Mouse (Mus musculus) ZHBTc4 (cell line): ENCODE measurements around the gene Fmnl1.
A peak's percentile ranks its signal among the peaks of the same experiment; 100 is the strongest.
"Not testable (repeated sequence)": the region's sequence is repeated elsewhere in the genome, so short reads cannot be mapped to it uniquely, and the experiment has no call there.

Source experiments
- DNase-seq: peaks from one replicate; pipeline ENCODE4 v3.0.0-alpha.2; 2011; ENCODE audit warnings: low read depth, low spot score

The Fmnl1 gene

GRCm38 (mm10) chr11:103219995-103220394 lies 49.1 kb downstream of the Fmnl1 start:
- DNase-seq = no peak

DNA sequence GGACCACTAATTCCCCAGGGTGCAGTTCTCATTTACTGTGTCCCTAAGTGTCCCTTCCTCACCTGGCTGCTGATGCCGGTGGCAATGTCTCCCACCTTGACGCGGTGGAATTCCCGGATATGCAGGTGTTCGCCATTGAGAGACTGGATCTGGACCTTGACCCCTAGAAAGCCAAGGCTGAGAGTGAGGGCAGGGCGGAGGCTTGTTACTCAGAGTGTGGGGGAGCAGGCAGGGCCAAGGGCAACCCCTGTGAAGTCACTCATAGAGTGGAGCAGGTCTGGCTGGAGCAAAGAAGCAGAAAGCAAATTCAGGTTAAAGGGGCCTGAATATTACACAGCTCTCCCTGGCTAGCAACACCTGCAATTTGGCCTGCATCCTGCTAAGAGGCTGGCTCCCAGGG lies 50.5 kb downstream of the Fmnl1 start:
- DNase-seq = no peak

DNA sequence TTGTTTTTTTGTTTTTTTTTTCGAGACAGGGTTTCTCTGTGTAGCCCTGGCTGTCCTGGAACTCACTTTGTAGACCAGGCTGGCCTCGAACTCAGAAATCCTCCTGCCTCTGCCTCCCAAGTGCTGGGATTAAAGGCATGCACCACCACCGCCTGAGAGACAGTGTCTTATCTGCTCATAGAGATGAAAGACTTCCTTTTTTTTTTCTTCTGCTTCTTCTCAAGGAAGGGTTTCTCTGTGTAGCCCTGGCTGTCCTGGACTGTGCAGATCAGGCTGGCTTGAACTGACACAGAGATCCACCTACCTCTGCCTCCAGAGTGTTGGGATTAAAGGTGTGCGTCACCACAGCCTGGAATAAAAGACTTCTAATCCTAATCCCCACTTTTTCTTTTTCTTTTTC lies 51.8 kb downstream of the Fmnl1 start:
- DNase-seq = not testable (repeated sequence)

- DNase-seq = no peak
These were observed 52.5 kb downstream of the Fmnl1 start for GRCm38 (mm10) chr11:103223444-103223843.

- DNase-seq = peak; percentile 33
These were observed 53.1 kb downstream of the Fmnl1 start for GRCm38 (mm10) chr11:103223951-103224456.

DNA sequence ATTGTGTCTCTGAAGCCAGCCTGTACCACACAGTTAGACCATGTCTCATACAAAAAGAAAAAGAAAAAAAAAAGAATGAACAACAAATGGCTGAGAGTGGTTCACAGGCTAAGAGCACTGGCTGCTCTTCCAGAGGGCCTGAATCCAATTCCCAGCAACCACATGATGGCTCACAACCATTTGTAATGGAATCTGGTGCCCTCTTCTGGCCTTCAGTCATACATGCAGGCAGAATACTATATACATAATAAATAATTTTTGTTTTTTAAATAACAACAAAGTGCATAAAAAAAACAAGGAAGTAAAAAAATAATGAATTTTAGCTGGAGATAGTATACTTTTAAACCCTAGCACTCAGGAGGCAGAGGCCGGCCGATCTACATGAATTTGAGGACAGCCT lies 58.7 kb downstream of the Fmnl1 start:
- no peak for DNase-seq

- DNase-seq = peak; percentile 45
These were observed 59.7 kb downstream of the Fmnl1 start for GRCm38 (mm10) chr11:103230626-103231025.

DNA sequence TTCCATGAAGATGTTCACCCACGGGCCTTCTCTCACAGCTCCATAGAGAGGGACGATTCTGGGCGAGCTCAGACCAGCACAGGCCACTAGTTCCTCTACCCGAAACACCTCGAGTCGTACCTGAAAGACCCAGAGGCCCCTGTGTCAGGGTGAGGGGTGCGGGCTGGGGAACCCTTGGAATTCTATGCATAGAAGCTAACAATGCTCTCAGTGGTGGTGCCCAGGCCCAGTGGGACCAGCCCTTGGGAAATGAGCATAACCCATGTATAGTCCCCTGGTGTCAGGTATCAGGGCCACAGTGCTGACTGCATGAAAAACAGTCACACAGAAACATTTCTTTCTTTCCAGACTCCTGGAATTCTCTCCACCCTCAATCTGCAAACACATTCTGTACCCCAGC lies 60.5 kb downstream of the Fmnl1 start:
- no peak for DNase-seq

GRCm38 (mm10) chr11:103232966-103233365 lies 62.1 kb downstream of the Fmnl1 start:
- peak; percentile 71 for DNase-seq

DNA sequence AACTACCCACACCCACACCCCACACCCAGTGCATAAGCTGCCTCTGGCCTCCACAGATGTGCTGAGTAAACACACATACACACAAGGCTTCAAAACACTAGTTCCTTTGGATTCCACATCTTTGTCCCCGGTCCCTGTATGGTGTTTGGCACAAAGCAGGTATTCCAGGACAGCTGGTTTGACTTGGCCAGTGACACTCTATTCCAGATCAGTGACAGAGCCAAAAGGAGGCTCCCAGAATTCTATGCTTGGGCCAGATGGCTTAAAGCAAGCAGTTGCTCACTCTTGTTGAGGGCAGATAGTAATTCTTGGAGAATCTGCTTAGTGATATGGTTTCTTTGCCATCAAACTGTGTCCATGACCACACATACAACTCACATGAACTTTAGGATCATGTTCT lies 63.5 kb downstream of the Fmnl1 start:
- no peak for DNase-seq

- DNase-seq = no peak
These were observed 64.8 kb downstream of the Fmnl1 start for GRCm38 (mm10) chr11:103235702-103236101.

- DNase-seq = no peak
These were observed 65.5 kb downstream of the Fmnl1 start for GRCm38 (mm10) chr11:103236431-103236830.

GRCm38 (mm10) chr11:103236903-103237302 lies 66.0 kb downstream of the Fmnl1 start:
- DNase-seq = no peak

GRCm38 (mm10) chr11:103237757-103238156 lies 66.8 kb downstream of the Fmnl1 start:
- DNase-seq = peak; percentile 79

DNA sequence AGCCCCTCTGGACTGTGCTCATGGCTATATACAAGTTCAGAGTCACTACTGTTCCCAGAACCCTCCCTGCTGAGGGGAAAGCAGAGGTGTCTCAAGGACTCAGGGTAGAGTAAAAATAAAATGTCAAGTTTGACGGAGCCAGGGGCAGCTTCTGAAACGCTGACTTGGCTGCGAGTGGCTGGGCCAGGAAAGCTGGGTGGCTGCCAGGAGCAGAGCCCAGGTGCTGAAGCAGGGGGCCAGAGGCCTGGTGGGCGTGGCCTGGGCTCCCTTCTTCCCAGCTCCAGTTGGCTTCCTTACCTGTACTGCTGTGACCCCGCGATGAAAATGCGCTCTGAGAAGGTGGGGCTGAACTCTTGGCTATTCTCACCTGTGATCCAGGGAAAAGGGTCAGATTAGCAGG lies 69.8 kb downstream of the Fmnl1 start:
- no peak for DNase-seq

GRCm38 (mm10) chr11:103244856-103245255 lies 73.9 kb downstream of the Fmnl1 start:
- no peak for DNase-seq

DNA sequence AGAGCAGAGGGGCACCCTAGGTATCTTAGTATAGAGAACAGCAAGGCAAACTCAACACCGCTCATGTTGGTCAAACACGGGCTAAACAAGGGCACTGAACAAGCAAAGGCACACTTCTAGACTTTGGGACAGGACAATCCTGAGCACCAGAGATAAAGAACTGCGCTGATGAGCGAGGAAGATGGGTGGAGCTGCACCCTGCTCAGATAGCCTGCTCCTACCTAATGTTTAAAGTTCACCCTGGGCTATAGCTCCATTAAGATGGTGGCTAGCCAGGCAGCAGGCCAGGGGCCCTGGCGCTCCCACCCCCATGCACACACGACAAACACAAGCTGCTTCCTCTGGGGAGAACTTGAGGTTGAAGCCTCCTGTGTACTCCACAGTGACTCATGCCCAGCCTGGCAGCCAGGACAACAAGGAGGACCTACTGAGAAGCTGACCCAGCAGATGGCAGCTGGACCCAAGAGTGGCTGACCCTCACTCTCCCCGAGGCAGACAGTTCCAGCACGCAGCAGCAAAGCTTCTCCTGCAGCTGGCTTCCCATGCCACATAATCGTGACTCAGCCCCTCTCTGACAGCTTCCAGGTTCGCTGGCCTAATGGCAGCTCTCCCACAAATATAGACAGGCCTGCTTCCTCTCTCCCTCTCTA lies 75.3 kb downstream of the Fmnl1 start:
- no peak for DNase-seq

- no peak for DNase-seq
These were observed 75.9 kb downstream of the Fmnl1 start for GRCm38 (mm10) chr11:103246731-103247290.

- no peak for DNase-seq
These were observed 76.7 kb downstream of the Fmnl1 start for GRCm38 (mm10) chr11:103247504-103248177.
